Mouse (Mus musculus) heart, adult 2 months (tissue): ENCODE measurements at regions not wholly inside any gene's neighbourhood (a gene's known extent, or its start where the extent isn't known, plus 50 kb on each side); places are given as distances from the start of the nearest gene placed in this dataset.

ENCODE experiments used
- DNase-seq, 2 experiments: peaks; one replicate each; pipeline ENCODE4 v3.0.0; 2021
- H3K27ac ChIP-seq: fragments of 200-600 bp; 2 replicates; pipeline ENCODE4 v1.8.1; 2022
- H3K27me3 ChIP-seq: fragments of 200-500 bp; 2 replicates; pipeline ENCODE4 v1.6.1; 2012; ENCODE audit warnings: mild to moderate bottlenecking, low read length, inconsistent platforms, mixed read lengths; ENCODE audit not compliant: control insufficient read depth, insufficient read depth
- H3K36me3 ChIP-seq: fragments of 200-500 bp; 2 replicates; pipeline ENCODE4 v1.6.1; 2012; ENCODE audit warnings: low read length, inconsistent platforms; ENCODE audit not compliant: control insufficient read depth, insufficient read depth
- H3K4me1 ChIP-seq: fragments of 200-500 bp; 2 replicates; pipeline ENCODE4 v1.6.1; 2011; ENCODE audit warnings: low read length; ENCODE audit not compliant: control insufficient read depth, insufficient read depth
- H3K4me3 ChIP-seq: fragments of 200-600 bp; 2 replicates; pipeline ENCODE4 v1.8.1; 2022
- H3K79me2 ChIP-seq: fragments of 200-500 bp; replicated peaks from 2 replicates; pipeline ENCODE4 v1.6.1; 2012; ENCODE audit warnings: mild to moderate bottlenecking, inconsistent platforms, low read length, moderate library complexity, mixed read lengths; ENCODE audit not compliant: control insufficient read depth, insufficient read depth
- H3K9ac ChIP-seq: fragments of 200-500 bp; 2 replicates; pipeline ENCODE4 v1.6.1; 2012; ENCODE audit warnings: low read depth, mild to moderate bottlenecking, control low read depth, inconsistent platforms, low read length, mixed read lengths
- CTCF ChIP-seq: fragments of 200-600 bp; IDR thresholded peaks from 2 replicates; pipeline ENCODE4 v1.8.1; 2022; ENCODE audit warnings: antibody characterized with exemption, mild to moderate bottlenecking, moderate library complexity
- EP300 ChIP-seq: fragments of 200-500 bp; IDR thresholded peaks from 2 replicates; pipeline ENCODE4 v1.6.1; 2011; ENCODE audit warnings: low read depth, low read length, control low read depth; ENCODE audit not compliant: insufficient read depth
- POLR2A ChIP-seq: fragments of 200-500 bp; IDR thresholded peaks from 2 replicates; pipeline ENCODE4 v1.6.1; 2011; ENCODE audit warnings: mild to moderate bottlenecking, low read depth, low read length, control low read depth; ENCODE audit not compliant: insufficient read depth
- WGBS: fragments of 180-500 bp; shearing (Covaris S2); methylation state at CpG from one replicate; pipeline ENCODE4 v1.1.7; 2018; 5-methylcytosine and 5-hydroxymethylcytosine counted together
- intact Hi-C: fragments of 180-260 bp; cut with DNase I; formaldehyde crosslinking; loops from one replicate; pipeline ENCODE4 v1.15.1; 2025

GRCm38 (mm10) chr7:76099149-76099548 is 130.5 kb upstream of the Agbl1 start:
- Histone ChIP-seq H3K27ac (no peak overlapping the region), H3K27me3 (no peaks in the 10 kb centered on the region), H3K79me2 (no peaks in the 10 kb centered on the region), H3K4me3 (no peak overlapping the region), H3K36me3 (no peaks in the 10 kb centered on the region), H3K9ac (no peak overlapping the region), H3K4me1 (no peaks in the 10 kb centered on the region)
- 20% methylated on average over 1 of the region's 1 CpGs for WGBS
- intact Hi-C loops: no loop called here
- TF ChIP-seq POLR2A: no peak
- TF ChIP-seq CTCF: no peak
- no peak for TF ChIP-seq EP300
- DNase-seq: no peak

GRCm38 (mm10) chr7:76121242-76121844 is 108.3 kb upstream of the Agbl1 start:
- 83% methylated on average over 8 of the region's 8 CpGs for WGBS
- intact Hi-C loops: no loop called here
- TF ChIP-seq CTCF: no peak
- no peak for TF ChIP-seq POLR2A
- TF ChIP-seq EP300: no peak

GRCm38 (mm10) chr7:76127641-76128111 is 102.0 kb upstream of the Agbl1 start:
- Histone ChIP-seq H3K4me1 (no peaks in the 10 kb centered on the region), H3K27me3 (no peaks in the 10 kb centered on the region), H3K4me3 (no peak overlapping the region), H3K27ac (no peak overlapping the region), H3K79me2 (no peaks in the 10 kb centered on the region), H3K36me3 (no peaks in the 10 kb centered on the region), H3K9ac (no peak overlapping the region)
- no peak for DNase-seq
- TF ChIP-seq EP300 (no peak), POLR2A (no peak), CTCF (no peak)
- 55% methylated on average over 2 of the region's 2 CpGs for WGBS
- intact Hi-C loops: no loop called here

More at GRCm38 (mm10) chr7:76121242-76121844, 108.3 kb upstream of the Agbl1 start:
- Histone ChIP-seq H3K27me3 (no peaks in the 10 kb centered on the region), H3K36me3 (no peaks in the 10 kb centered on the region), H3K27ac (no peak overlapping the region), H3K79me2 (no peaks in the 10 kb centered on the region), H3K9ac (no peak overlapping the region), H3K4me1 (no peaks in the 10 kb centered on the region), H3K4me3 (no peak overlapping the region)
- no peak for DNase-seq

- Histone ChIP-seq H3K4me3 (no peak overlapping the region), H3K79me2 (no peaks in the 10 kb centered on the region), H3K27me3 (no peaks in the 10 kb centered on the region), H3K36me3 (no peaks in the 10 kb centered on the region), H3K4me1 (no peaks in the 10 kb centered on the region), H3K9ac (no peak overlapping the region), H3K27ac (no peak overlapping the region)
- DNase-seq: no peak
- TF ChIP-seq EP300 (no peak), POLR2A (no peak), CTCF (no peak)
- intact Hi-C loops: no loop called here
- WGBS: 71% methylated on average over 4 of the region's 4 CpGs
Observed at GRCm38 (mm10) chr7:76142455-76142854, 87.2 kb upstream of the Agbl1 start.

- TF ChIP-seq CTCF (no peak), POLR2A (no peak), EP300 (no peak)
- intact Hi-C loops: no loop called here
- Histone ChIP-seq H3K27ac (no peak overlapping the region), H3K79me2 (no peaks in the 10 kb centered on the region), H3K4me1 (no peaks in the 10 kb centered on the region), H3K9ac (no peak overlapping the region), H3K4me3 (no peak overlapping the region), H3K36me3 (no peaks in the 10 kb centered on the region), H3K27me3 (no peaks in the 10 kb centered on the region)
- no peak for DNase-seq
Observed at GRCm38 (mm10) chr7:76146385-76146784, 83.3 kb upstream of the Agbl1 start.

GRCm38 (mm10) chr7:76156869-76157268 is 72.8 kb upstream of the Agbl1 start:
- no peak for DNase-seq
- Histone ChIP-seq H3K79me2 (no peaks in the 10 kb centered on the region), H3K4me1 (no peaks in the 10 kb centered on the region), H3K27me3 (no peaks in the 10 kb centered on the region), H3K4me3 (no peak overlapping the region), H3K27ac (no peak overlapping the region), H3K36me3 (no peaks in the 10 kb centered on the region), H3K9ac (no peak overlapping the region)
- TF ChIP-seq POLR2A (no peak), CTCF (no peak), EP300 (no peak)
- WGBS: 27% methylated on average over 8 of the region's 8 CpGs
- intact Hi-C loops: no loop called here
